8 mouse cellular contexts compared by ENCODE assay signal in the genomic region with DNA sequence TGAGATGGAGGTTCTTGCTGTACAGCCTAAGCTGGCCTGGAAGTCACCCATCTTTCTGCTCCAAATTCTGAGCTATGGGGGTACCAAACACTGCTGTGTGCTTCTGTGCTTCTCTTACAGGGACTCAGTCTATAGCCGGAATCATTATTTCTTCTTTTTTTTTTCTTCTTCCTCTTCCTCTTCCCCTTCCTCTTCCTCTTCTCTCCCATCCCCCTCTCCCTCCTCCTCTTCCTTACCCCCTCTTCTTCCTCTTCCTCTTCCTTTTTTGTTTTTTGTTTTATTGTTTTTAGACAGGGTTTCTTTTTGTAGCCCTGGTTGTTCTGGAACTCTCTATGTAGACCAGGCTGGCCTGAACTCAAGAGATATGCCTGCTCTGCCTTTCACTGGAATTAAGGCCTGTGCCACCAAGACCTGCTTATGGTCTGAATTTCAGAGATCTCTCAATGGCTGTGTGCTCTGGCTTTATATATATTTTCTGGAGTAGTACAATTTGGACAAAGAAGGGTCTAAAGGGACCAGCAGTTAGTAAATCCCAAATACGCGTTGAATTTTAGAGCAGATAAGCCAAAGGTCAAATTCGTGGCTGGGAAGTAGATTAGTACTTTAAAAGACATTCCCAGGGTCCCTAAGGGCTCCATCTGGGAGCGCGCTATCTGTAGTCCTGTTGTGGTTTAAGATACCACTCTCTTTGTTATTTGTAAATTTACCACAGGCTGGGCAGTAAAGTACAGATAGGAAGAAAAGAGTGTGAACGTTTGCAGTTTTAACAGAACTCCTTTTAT. TPM values are rescaled to one million over a fixed set of nuclear protein-coding genes. Genes with fewer than 3 reads are reported as not detected.
A peak's percentile ranks its signal among the peaks of the same experiment; 100 is the strongest.
DNase-seq lines count a peak whose midpoint lies in the region; ATAC-seq and TF ChIP-seq lines count a peak whose summit lies in the region.

No protein-coding gene starts in this region.

- H3K4me2 ChIP-seq in heart, embryonic 11.5 days = peak overlapping the region; percentile 64
- peak overlapping the region; percentile 72 for H3K4me2 ChIP-seq in hindbrain, embryonic 11.5 days (replicated peaks; ENCODE audit: low read depth, low read length)

- DNase-seq in heart, adult 18-20 months = no peak
- DNase-seq in hindbrain, embryonic 11.5 days (ENCODE audit: low spot score) = no peak
- DNase-seq in adrenal gland, adult (ENCODE audit: inconsistent age in 2 of 2, low spot score in 1 of 2) = no peak
- DNase-seq in left cerebral cortex, postnatal 14 days (ENCODE audit: low spot score in 2 of 2) = no peak
- DNase-seq in cerebellum, postnatal 4 days (ENCODE audit: low spot score in 2 of 2) = no peak

- H3K27ac ChIP-seq in heart, embryonic 11.5 days (ENCODE audit: low read depth, low read length) = peak overlapping the region; percentile 93
- H3K27ac ChIP-seq in ES-Bruce4 (ENCODE audit: insufficient read depth, low read length) (peak overlapping the region; percentile 73), macrophage (peak overlapping the region; percentile 45)
- H3K27ac ChIP-seq in hindbrain, embryonic 11.5 days (ENCODE audit: low read depth, low read length) = no peak overlapping the region

- WGBS in heart, embryonic 11.5 days (ENCODE audit: insufficient replicate concordance) = 35% methylated on average over 7 of the region's 7 CpGs
- WGBS in hindbrain, embryonic 11.5 days = 66% methylated on average over 7 of the region's 7 CpGs
- WGBS in macrophage (ENCODE audit: missing documents) = 76% methylated on average over 7 of the region's 7 CpGs

- peak overlapping the region; percentile 87; the same call in 1 of the 2 replicates for H3K4me3 ChIP-seq in heart, embryonic 11.5 days (ENCODE audit: low read depth, low read length)
- H3K4me3 ChIP-seq in ES-Bruce4 (ENCODE audit: low read depth, low read length) (no peak overlapping the region), macrophage (ENCODE audit: inconsistent target) (no peak overlapping the region; the same call in 1 of the 2 replicates)
- no peak overlapping the region for H3K4me3 ChIP-seq in hindbrain, embryonic 11.5 days (ENCODE audit: low read depth, low read length)

- no peaks in the 10 kb centered on the region for H3K9me3 ChIP-seq in heart, embryonic 11.5 days (replicated peaks; ENCODE audit: control insufficient read depth, low read length)
- H3K9me3 ChIP-seq in ES-Bruce4 (replicated peaks; ENCODE audit: control insufficient read depth, insufficient read depth, low read length, poor library complexity, severe bottlenecking) = no peaks in the 10 kb centered on the region
- no peaks in the 10 kb centered on the region for H3K9me3 ChIP-seq in hindbrain, embryonic 11.5 days (ENCODE audit: control insufficient read depth, low read length)

- peaks cover 35% of the 10 kb centered on the region for H3K79me2 ChIP-seq in macrophage (ENCODE audit: inconsistent target)

- H3K27me3 ChIP-seq in heart, embryonic 11.5 days (ENCODE audit: control insufficient read depth, insufficient read depth, low read length) = no peaks in the 10 kb centered on the region
- H3K27me3 ChIP-seq in ES-Bruce4 (ENCODE audit: control insufficient read depth, insufficient read depth, low read length, poor library complexity, severe bottlenecking) = no peaks in the 10 kb centered on the region
- H3K27me3 ChIP-seq in hindbrain, embryonic 11.5 days (ENCODE audit: control insufficient read depth, insufficient read depth, low read length) = no peaks in the 10 kb centered on the region

- no peaks in the 10 kb centered on the region for H3K36me3 ChIP-seq in heart, embryonic 11.5 days (ENCODE audit: control insufficient read depth, insufficient read depth, low read length)
- H3K36me3 ChIP-seq in ES-Bruce4 (ENCODE audit: control insufficient read depth, insufficient read depth, low read length, poor library complexity, severe bottlenecking) (peaks cover 4% of the 10 kb centered on the region; the same call in 1 of the 2 replicates), macrophage (ENCODE audit: inconsistent target) (no peaks in the 10 kb centered on the region)
- H3K36me3 ChIP-seq in hindbrain, embryonic 11.5 days (ENCODE audit: control insufficient read depth, insufficient read depth, low read length) = no peaks in the 10 kb centered on the region

- no peak for TF ChIP-seq CTCF in ES-Bruce4 (IDR thresholded peaks at IDR 0.05; ENCODE audit: low read depth, low read length)

- TF ChIP-seq EP300 in ES-Bruce4 (IDR thresholded peaks at IDR 0.05; ENCODE audit: insufficient read depth, low read depth, low read length) = no peak

- intact Hi-C loops in left cerebral cortex, postnatal 14 days (cut with DNase I) = loop anchor here (2.0 kb wide), 2 partner anchors 91 to 101 kb away; no protein-coding TSS in a partner anchor

- ATAC-seq in heart, embryonic 11.5 days (replicated peaks; ENCODE audit: insufficient number of reproducible peaks, low FRiP score, low TSS enrichment) = no peak
- ATAC-seq in hindbrain, embryonic 11.5 days (ENCODE audit: low FRiP score) = no peak

- no peak for TF ChIP-seq POLR2A in ES-Bruce4 (IDR thresholded peaks at IDR 0.05; ENCODE audit: insufficient read depth, low read length)

- peak overlapping the region; percentile 96; the same call in 1 of the 2 replicates for H3K9ac ChIP-seq in heart, embryonic 11.5 days (ENCODE audit: low read depth, low read length)
- H3K9ac ChIP-seq in ES-Bruce4 (ENCODE audit: low read depth, poor library complexity, severe bottlenecking) = peak overlapping the region; percentile 53; the same call in 1 of the 2 replicates
- H3K9ac ChIP-seq in hindbrain, embryonic 11.5 days (ENCODE audit: low read depth, low read length) = no peak overlapping the region; the same call in 1 of the 2 replicates

- H3K4me1 ChIP-seq in heart, embryonic 11.5 days (ENCODE audit: control insufficient read depth, insufficient read depth, low read length) = no peaks in the 10 kb centered on the region; the same call in 1 of the 2 replicates
- no peaks in the 10 kb centered on the region for H3K4me1 ChIP-seq in ES-Bruce4 (ENCODE audit: control insufficient read depth, insufficient read depth, low read length)
- H3K4me1 ChIP-seq in hindbrain, embryonic 11.5 days (replicated peaks; ENCODE audit: control insufficient read depth, insufficient read depth, low read length) = no peaks in the 10 kb centered on the region

RNA-seq across cellular contexts. Expression of a gene that starts 1.0 kb away (rescaled TPM):
- polyA plus RNA-seq in heart, embryonic 11.5 days (2014; fragmentation: Nextera tagmentation; extraction: Ambion mirVana) = 66.7 and 69.2 TPM in 2 replicates
- 10 to 100 TPM; 27.1 to 57.1 TPM for total RNA-seq in heart, adult 18-20 months (2021)
- polyA plus RNA-seq in ES-Bruce4 (2011; ENCODE audit: insufficient read depth, insufficient read length, low read depth, missing spikeins) (118 and 141 TPM in 2 replicates), macrophage (2018) (327 to 500 TPM (median 495 TPM) in 3 replicates)
- 59.0 and 69.2 TPM in 2 replicates for polyA plus RNA-seq in hindbrain, embryonic 11.5 days (2014; fragmentation: Nextera tagmentation; extraction: Ambion mirVana)
- 100 to 1,000 TPM in 19 of 26 experiments, 10 to 100 TPM in 7; 17.1 to 870 (median 238) TPM for total RNA-seq in macrophage (2018; cell fraction: chromatin; rRNA removed)
- total RNA-seq in macrophage (2018; cell fraction: cytosol; rRNA removed) = 1,000 to 10,000 TPM in 3 of 26 experiments, 100 to 1,000 TPM in 23; 115 to 1,267 (median 399) TPM
- 1,000 to 10,000 TPM in 1 of 26 experiments, 100 to 1,000 TPM in 24, 10 to 100 TPM in 1; 68.9 to 1,011 (median 406) TPM for total RNA-seq in macrophage (2018; cell fraction: nucleus; rRNA removed)
- total RNA-seq in left cerebral cortex, postnatal 14 days (2021) = 10 to 100 TPM; 89.4 to 97.8 TPM

RNA-seq across cellular contexts. Expression of a gene that starts 35.9 kb away (rescaled TPM):
- 6.9 and 7.8 TPM in 2 replicates for polyA plus RNA-seq in heart, embryonic 11.5 days (2014; fragmentation: Nextera tagmentation; extraction: Ambion mirVana)
- 10 to 100 TPM; 20.5 to 22.0 TPM for total RNA-seq in heart, adult 18-20 months (2021)
- polyA plus RNA-seq in ES-Bruce4 (2011; ENCODE audit: insufficient read depth, insufficient read length, low read depth, missing spikeins) (37.6 and 42.4 TPM in 2 replicates), macrophage (2018) (0.66 to 3.8 TPM (median 1.1 TPM) in 3 replicates)
- 5.2 and 7.0 TPM in 2 replicates for polyA plus RNA-seq in hindbrain, embryonic 11.5 days (2014; fragmentation: Nextera tagmentation; extraction: Ambion mirVana)
- total RNA-seq in macrophage (2018; cell fraction: chromatin; rRNA removed) = 10 to 100 TPM in 1 of 26 experiments, 1 to 10 TPM in 25; 1.3 to 10.7 (median 4.9) TPM
- total RNA-seq in macrophage (2018; cell fraction: cytosol; rRNA removed) = 1 to 10 TPM in 23 of 26 experiments, under 1 TPM in 3; 0.84 to 3.3 (median 1.7) TPM
- 1 to 10 TPM; 1.1 to 8.8 (median 2.6) TPM for total RNA-seq in macrophage (2018; cell fraction: nucleus; rRNA removed)
- total RNA-seq in left cerebral cortex, postnatal 14 days (2021) = 100 to 1,000 TPM; 112 TPM
